Mouse (Mus musculus) MEL (cell line): ENCODE results near the gene Axl.

ENCODE experiments used
- CTCF ChIP-seq, 3 experiments: IDR thresholded peaks in 2 of 3; conservative IDR thresholded peaks in 1 of 3; 2 replicates each; pipeline ENCODE4 v1.5.1; 2011 to 2012; ENCODE audit warnings: low read length in 3 of 3, low read depth in 2 of 3, mild to moderate bottlenecking in 2 of 3, improper control_type of control experiment in 1 of 3, inconsistent platforms in 1 of 3, mixed read lengths in 1 of 3, moderate library complexity in 1 of 3; ENCODE audit not compliant: control insufficient read depth in 1 of 3, insufficient read depth in 1 of 3, poor library complexity in 1 of 3, severe bottlenecking in 1 of 3
- E2F4 ChIP-seq: IDR thresholded peaks from 2 replicates; pipeline ENCODE4 v1.6.1; 2011; ENCODE audit warnings: low read depth, low read length, improper control_type of control experiment, borderline replicate concordance
- EP300 ChIP-seq, 2 experiments: IDR thresholded peaks; 2 replicates each; pipeline ENCODE4 v1.6.1; 2011; ENCODE audit warnings: improper control_type of control experiment in 2 of 2, low read length in 2 of 2, low read depth in 1 of 2, mild to moderate bottlenecking in 1 of 2
- MAFK ChIP-seq: IDR thresholded peaks from 2 replicates; pipeline ENCODE4 v1.6.1; 2011; ENCODE audit warnings: low read depth, mild to moderate bottlenecking, low read length, improper control_type of control experiment, borderline replicate concordance
- POLR2A ChIP-seq, 2 experiments: IDR thresholded peaks; 2 replicates each; pipeline ENCODE4 v1.6.1; 2011 to 2012; ENCODE audit warnings: low read length in 2 of 2, mild to moderate bottlenecking in 2 of 2, control low read depth in 1 of 2, improper control_type of control experiment in 1 of 2, low read depth in 1 of 2, moderate library complexity in 1 of 2; ENCODE audit not compliant: control insufficient read depth in 1 of 2, insufficient read depth in 1 of 2, poor library complexity in 1 of 2
- POLR2AphosphoS2 ChIP-seq: IDR thresholded peaks from 2 replicates; pipeline ENCODE4 v1.6.1; 2011; ENCODE audit warnings: low read length, improper control_type of control experiment
- USF2 ChIP-seq, 2 experiments: IDR thresholded peaks; 2 replicates each; pipeline ENCODE4 v1.6.1; 2011 to 2012; ENCODE audit warnings: improper control_type of control experiment in 2 of 2, low read length in 2 of 2, borderline replicate concordance in 1 of 2, inconsistent platforms in 1 of 2, low read depth in 1 of 2, mild to moderate bottlenecking in 1 of 2; ENCODE audit not compliant: insufficient read depth in 1 of 2
- ZKSCAN1 ChIP-seq: IDR thresholded peaks from 2 replicates; pipeline ENCODE4 v1.6.1; 2012; ENCODE audit warnings: low read depth, mild to moderate bottlenecking, inconsistent platforms, low read length, improper control_type of control experiment, moderate library complexity

GRCm38 (mm10) chr7:25827199-25827598, 38.7 kb upstream of the Axl start:
- TF ChIP-seq POLR2A (IDR thresholded peaks at IDR 0.05; ENCODE audit: control insufficient read depth in 1 of 2, insufficient read depth in 1 of 2, low read depth in 1 of 2, low read length in 2 of 2, poor library complexity in 1 of 2), result no peak
- TF ChIP-seq CTCF (IDR thresholded peaks at IDR 0.05 in 2 of 3, conservative IDR thresholded peaks at IDR 0.05 in 1 of 3; ENCODE audit: control insufficient read depth in 1 of 3, insufficient read depth in 1 of 3, low read depth in 2 of 3, low read length in 3 of 3, poor library complexity in 1 of 3, severe bottlenecking in 1 of 3), result no peak
- no peak for TF ChIP-seq ZKSCAN1
- no peak for TF ChIP-seq EP300 (IDR thresholded peaks at IDR 0.05; ENCODE audit: low read depth in 1 of 2, low read length in 2 of 2)
- TF ChIP-seq USF2 (IDR thresholded peaks at IDR 0.05; ENCODE audit: borderline replicate concordance in 1 of 2, insufficient read depth in 1 of 2, low read depth in 1 of 2, low read length in 2 of 2), result peak in 1 of 2 experiments; percentile 72; a peak in 2 of 4 replicates
- TF ChIP-seq E2F4, result no peak
- TF ChIP-seq POLR2AphosphoS2, result no peak
- TF ChIP-seq MAFK, result no peak
